Mouse (Mus musculus) midbrain, embryonic 14.5 days (tissue): ENCODE results near the gene Mapk12. TPM values are rescaled to one million over a fixed set of nuclear protein-coding genes. Genes with fewer than 3 reads are reported as not detected.

Experiments
- ATAC-seq: fragments of 200-750 bp; cut with Nextera tagmentation; 2 replicates; pipeline ENCODE4 v1.8.0; 2017; ENCODE audit warnings: moderate number of reproducible peaks, moderate library complexity; ENCODE audit not compliant: low FRiP score, low TSS enrichment
- DNase-seq: peaks from one replicate; pipeline ENCODE4 v3.0.0-alpha.2; 2015
- H3K27ac ChIP-seq: fragments of 300-500 bp; sonication (generic); replicated peaks from 2 replicates; pipeline ENCODE4 v1.5.1; 2014; ENCODE audit warnings: mild to moderate bottlenecking, low read depth, low read length, moderate library complexity
- H3K27me3 ChIP-seq: fragments of 300-500 bp; sonication (generic); 2 replicates; pipeline ENCODE4 v1.6.1; 2014; ENCODE audit warnings: low read length, control low read depth, mixed read lengths; ENCODE audit not compliant: control insufficient read depth, insufficient read depth
- H3K36me3 ChIP-seq: fragments of 300-500 bp; sonication (generic); 2 replicates; pipeline ENCODE4 v1.6.1; 2014; ENCODE audit warnings: low read length, control low read depth; ENCODE audit not compliant: control insufficient read depth, insufficient read depth
- H3K4me1 ChIP-seq: fragments of 300-500 bp; sonication (generic); 2 replicates; pipeline ENCODE4 v1.6.1; 2014; ENCODE audit warnings: mild to moderate bottlenecking, antibody characterized with exemption, low read length, control low read depth; ENCODE audit not compliant: control insufficient read depth, insufficient read depth
- H3K4me2 ChIP-seq: fragments of 300-500 bp; sonication (generic); 2 replicates; pipeline ENCODE4 v1.6.1; 2014; ENCODE audit warnings: mild to moderate bottlenecking, low read length, moderate library complexity
- H3K4me3 ChIP-seq: fragments of 300-500 bp; sonication (generic); replicated peaks from 2 replicates; pipeline ENCODE4 v1.5.1; 2014; ENCODE audit warnings: low read depth, low read length
- H3K9ac ChIP-seq: fragments of 300-500 bp; sonication (generic); replicated peaks from 2 replicates; pipeline ENCODE4 v1.6.1; 2014; ENCODE audit warnings: mild to moderate bottlenecking, low read length, moderate library complexity
- H3K9me3 ChIP-seq: fragments of 300-500 bp; sonication (generic); 2 replicates; pipeline ENCODE4 v1.6.1; 2016; ENCODE audit warnings: low read length, control low read depth, mixed read lengths; ENCODE audit not compliant: control insufficient read depth
- WGBS: fragments of 180-500 bp; shearing (Covaris S2); extraction: QIAGEN DNeasy Blood & Tissue Kit; methylation state at CpG from one replicate; pipeline ENCODE4 v1.1.7; 2014; 5-methylcytosine and 5-hydroxymethylcytosine counted together
- polyA plus RNA-seq: library from polyadenylated mRNA; unstranded; fragments of >200 nt; fragmentation: Nextera tagmentation; extraction: Ambion mirVana; gene quantifications from 2 replicates; pipeline ENCODE4 v1.2.1, GENCODE M21; 2014

The Mapk12 gene
- polyA plus RNA-seq, 1 experiment from 2014 or later = 4.1 TPM

- Histone ChIP-seq H3K9me3 (no peaks in the 10 kb centered on the region), H3K4me3 (peak overlapping the region; percentile 79), H3K9ac (peak overlapping the region; percentile 92), H3K36me3 (peaks cover 3% of the 10 kb centered on the region), H3K27ac (peak overlapping the region; percentile 95), H3K27me3 (no peaks in the 10 kb centered on the region), H3K4me1 (peaks cover 60% of the 10 kb centered on the region), H3K4me2 (peak overlapping the region; percentile 70)
- WGBS = 2% methylated on average over 6 of the region's 6 CpGs
- ATAC-seq = no peak
- no peak for DNase-seq
Measured at GRCm38 (mm10) chr15:89179630-89179964, 39.1 kb upstream of the Mapk12 start.

DNA sequence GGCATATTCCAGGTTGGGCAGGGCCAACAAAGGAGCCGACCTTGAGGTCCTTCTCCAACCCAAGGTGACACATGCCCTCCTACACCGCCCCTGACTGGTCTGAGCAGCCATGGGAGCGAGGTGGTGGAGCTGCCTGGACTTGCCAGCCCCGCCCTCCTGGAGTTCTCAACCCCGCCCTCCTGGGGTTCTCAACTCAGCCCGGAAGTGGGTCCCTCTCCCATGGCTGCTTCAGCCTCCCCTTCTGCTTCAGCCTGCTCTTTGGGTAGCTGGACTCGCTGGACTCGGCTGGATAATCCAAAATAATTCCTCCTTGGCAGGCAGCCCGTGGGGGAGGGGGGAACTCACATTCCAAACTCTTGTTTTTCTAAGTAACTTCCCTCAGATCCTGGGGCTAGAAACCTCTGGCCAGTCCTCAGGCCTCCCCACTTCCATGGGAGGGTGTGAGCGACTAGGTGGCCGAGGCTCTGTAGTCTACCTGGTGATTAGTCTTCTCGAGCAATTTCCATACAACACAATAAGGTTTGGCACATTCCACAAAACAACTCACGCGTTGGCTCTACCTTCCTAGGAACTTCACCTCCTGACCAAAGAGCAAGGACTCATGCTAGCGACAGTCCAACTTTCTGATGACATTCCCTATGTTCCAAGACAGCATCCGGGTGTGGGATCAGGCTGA is 38.6 kb upstream of the Mapk12 start:
- no peaks in the 10 kb centered on the region for H3K27me3 ChIP-seq
- WGBS = under 1% methylated on average over 16 of the region's 16 CpGs
- peak overlapping the region; percentile 92 for H3K9ac ChIP-seq
- peak overlapping the region; percentile 95 for H3K27ac ChIP-seq
- peaks cover 61% of the 10 kb centered on the region for H3K4me1 ChIP-seq
- no peaks in the 10 kb centered on the region for H3K36me3 ChIP-seq
- DNase-seq = peak; percentile 69
- no peaks in the 10 kb centered on the region for H3K9me3 ChIP-seq
- no peak for ATAC-seq
- H3K4me3 ChIP-seq = peak overlapping the region; percentile 79
- peak overlapping the region; percentile 70 for H3K4me2 ChIP-seq

- Histone ChIP-seq H3K36me3 (no peaks in the 10 kb centered on the region), H3K27ac (peak overlapping the region; percentile 55), H3K9me3 (no peaks in the 10 kb centered on the region), H3K4me1 (peaks cover 67% of the 10 kb centered on the region), H3K9ac (peak overlapping the region; percentile 92; the same call in 1 of the 2 replicates), H3K4me3 (peak overlapping the region; percentile 79), H3K27me3 (no peaks in the 10 kb centered on the region), H3K4me2 (peak overlapping the region; percentile 70)
- WGBS = 67% methylated on average over 7 of the region's 7 CpGs
- ATAC-seq (no peak), DNase-seq (no peak)
Measured at GRCm38 (mm10) chr15:89178260-89178860, 37.9 kb upstream of the Mapk12 start.

DNA sequence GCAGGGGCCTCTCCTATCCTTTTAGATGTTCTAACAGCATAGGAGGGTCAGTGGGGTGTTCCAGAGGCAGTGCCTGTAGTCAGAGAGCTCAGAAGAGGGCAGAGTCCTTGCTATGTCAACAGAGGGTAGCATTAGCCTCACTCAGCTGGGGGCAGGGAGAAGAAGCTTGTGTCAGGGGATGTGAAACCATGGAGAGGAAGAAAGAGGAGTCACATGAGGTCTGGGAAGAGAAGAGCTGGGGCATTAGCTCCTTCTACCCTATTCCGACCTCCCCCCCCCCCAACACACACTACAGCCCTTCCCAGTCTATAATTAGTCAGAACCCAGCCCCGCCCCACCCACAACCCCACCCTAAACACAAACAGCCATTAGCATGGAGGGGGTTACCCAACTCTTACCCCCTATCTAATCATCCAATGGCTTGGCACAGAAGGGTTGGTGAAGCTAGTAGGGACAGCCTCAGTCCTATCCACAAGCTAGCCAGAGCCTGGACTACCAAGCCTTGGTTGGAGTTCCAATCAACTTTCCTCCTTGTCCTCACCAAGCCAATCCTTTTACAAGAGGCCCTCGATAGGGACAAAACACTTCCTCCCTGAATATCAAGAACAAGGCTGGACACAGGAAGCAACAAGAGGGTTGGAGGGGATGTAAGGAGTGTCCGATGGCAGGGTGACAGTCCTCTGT is 37.2 kb upstream of the Mapk12 start:
- Histone ChIP-seq H3K27me3 (no peaks in the 10 kb centered on the region), H3K9ac (0 out of 2 replicates have a peak overlapping the region, but pooled peaks have one; percentile 17), H3K4me3 (peak overlapping the region; percentile 79; the same call in 1 of the 2 replicates), H3K27ac (no peak overlapping the region), H3K4me1 (peaks cover 73% of the 10 kb centered on the region), H3K9me3 (no peaks in the 10 kb centered on the region), H3K4me2 (peak overlapping the region; percentile 70), H3K36me3 (no peaks in the 10 kb centered on the region)
- DNase-seq = no peak
- WGBS = 82% methylated on average over 4 of the region's 4 CpGs
- no peak for ATAC-seq

DNA sequence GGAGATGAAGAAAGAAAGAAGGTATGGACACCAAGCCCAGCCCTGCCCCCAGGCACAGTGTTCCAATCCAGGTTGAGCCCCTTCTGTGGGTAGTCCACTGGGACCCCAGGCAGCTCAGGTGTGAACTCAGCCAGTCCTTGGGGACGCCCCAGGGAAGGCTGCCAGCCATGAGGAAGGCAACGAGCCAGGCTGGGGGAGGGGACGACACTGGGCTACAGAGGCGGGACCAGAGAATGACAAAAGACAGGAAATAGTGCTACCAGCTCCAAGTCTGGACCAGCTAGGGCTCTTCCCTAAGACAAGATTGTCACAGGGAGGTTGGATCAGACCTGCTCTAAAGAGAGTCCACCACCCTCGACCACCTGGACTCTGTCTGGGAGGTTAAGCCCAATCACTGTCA is 36.6 kb upstream of the Mapk12 start:
- Histone ChIP-seq H3K4me1 (peaks cover 76% of the 10 kb centered on the region), H3K27me3 (no peaks in the 10 kb centered on the region), H3K4me3 (no peak overlapping the region), H3K9ac (0 out of 2 replicates have a peak overlapping the region, but pooled peaks have one; percentile 17), H3K4me2 (peak overlapping the region; percentile 70), H3K36me3 (no peaks in the 10 kb centered on the region), H3K27ac (no peak overlapping the region), H3K9me3 (no peaks in the 10 kb centered on the region)
- 12% methylated on average over 5 of the region's 5 CpGs for WGBS
- ATAC-seq (no peak), DNase-seq (peak; percentile 59)

DNA sequence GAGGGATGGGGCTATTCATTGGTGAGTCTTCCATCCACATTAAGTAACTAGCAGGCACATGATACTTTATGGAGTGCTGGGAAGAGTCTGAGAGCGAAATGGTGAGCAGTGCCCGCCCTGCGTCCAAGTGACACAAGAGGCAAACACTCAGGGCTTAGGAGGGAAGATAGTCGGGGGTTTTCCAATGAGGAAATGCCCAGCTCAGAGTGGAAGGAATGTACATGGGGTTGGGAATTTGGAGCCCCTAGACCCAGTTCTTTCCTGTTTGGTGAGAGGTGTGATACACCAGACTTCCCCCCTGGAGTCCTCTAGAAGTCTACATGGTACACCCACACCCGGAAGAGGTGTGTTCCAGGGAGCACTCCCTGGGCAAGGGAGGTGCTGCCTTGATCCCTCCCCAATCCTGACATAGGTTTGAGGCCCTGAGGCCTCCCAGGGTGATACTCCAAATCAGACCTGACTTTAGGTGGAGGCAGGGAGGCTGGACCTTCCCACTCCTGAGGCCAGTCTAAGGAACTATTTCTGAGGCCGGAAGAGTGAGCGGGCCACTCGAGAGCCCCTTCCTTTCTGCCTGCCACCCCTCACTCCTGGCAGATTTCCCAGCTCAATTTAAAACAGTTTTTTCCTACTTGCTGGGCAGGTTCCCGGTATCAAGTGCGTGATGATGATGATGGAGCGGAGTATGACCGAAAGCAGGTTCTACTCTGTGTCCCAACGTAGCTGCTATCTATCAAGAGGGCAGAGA is 35.1 kb upstream of the Mapk12 start:
- 82% methylated on average over 13 of the region's 13 CpGs for WGBS
- Histone ChIP-seq H3K27me3 (no peaks in the 10 kb centered on the region), H3K4me2 (peak overlapping the region; percentile 99; the same call in 1 of the 2 replicates), H3K4me3 (no peak overlapping the region), H3K27ac (no peak overlapping the region), H3K9me3 (no peaks in the 10 kb centered on the region), H3K36me3 (no peaks in the 10 kb centered on the region), H3K9ac (no peak overlapping the region), H3K4me1 (peaks cover 73% of the 10 kb centered on the region)
- ATAC-seq (no peak), DNase-seq (no peak)

GRCm38 (mm10) chr15:89174889-89175339 is 34.4 kb upstream of the Mapk12 start:
- H3K27ac ChIP-seq = no peak overlapping the region
- 0 out of 2 replicates have a peak overlapping the region, but pooled peaks have one; percentile 83 for H3K9ac ChIP-seq
- DNase-seq (no peak), ATAC-seq (no peak)
- H3K36me3 ChIP-seq = peaks cover 4% of the 10 kb centered on the region; the same call in 1 of the 2 replicates
- peaks cover 78% of the 10 kb centered on the region for H3K4me1 ChIP-seq
- H3K4me3 ChIP-seq = no peak overlapping the region
- WGBS = 44% methylated on average over 11 of the region's 11 CpGs
- no peaks in the 10 kb centered on the region for H3K27me3 ChIP-seq
- no peaks in the 10 kb centered on the region for H3K9me3 ChIP-seq
- peak overlapping the region; percentile 99 for H3K4me2 ChIP-seq

DNA sequence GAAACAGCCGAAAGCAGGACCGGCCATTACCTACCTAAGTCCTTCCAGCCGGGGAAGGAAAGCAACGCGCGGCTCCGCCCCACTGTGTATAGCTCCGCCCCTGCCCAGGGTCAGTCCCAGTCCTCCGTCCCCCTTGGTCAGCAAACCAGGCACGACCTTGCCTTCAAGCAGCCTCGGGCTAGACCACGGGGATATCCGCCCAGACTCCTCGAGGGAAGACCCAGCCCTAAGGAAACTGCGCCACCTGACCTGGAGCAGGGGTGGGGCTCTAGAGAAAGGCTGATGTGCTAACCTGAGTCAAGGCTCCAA is 33.4 kb upstream of the Mapk12 start:
- WGBS = under 1% methylated on average over 15 of the region's 15 CpGs
- Histone ChIP-seq H3K9ac (peak overlapping the region; percentile 83), H3K36me3 (peaks cover 7% of the 10 kb centered on the region), H3K4me1 (peaks cover 74% of the 10 kb centered on the region), H3K4me2 (peak overlapping the region; percentile 99), H3K27me3 (no peaks in the 10 kb centered on the region), H3K4me3 (peak overlapping the region; percentile 57), H3K9me3 (no peaks in the 10 kb centered on the region), H3K27ac (peak overlapping the region; percentile 78; the same call in 1 of the 2 replicates)
- ATAC-seq (no peak; the same call in 1 of the 2 replicates), DNase-seq (peak; percentile 60)
